Mouse (Mus musculus) neural tube, embryonic 14.5 days (tissue): ENCODE measurements around the gene Cd28. TPM values are rescaled to one million over a fixed set of nuclear protein-coding genes. Genes with fewer than 3 reads are reported as not detected.

Source experiments
- ATAC-seq: fragments of 200-750 bp; cut with Nextera tagmentation; 2 replicates; pipeline ENCODE4 v1.8.0; 2017; ENCODE audit warnings: low read depth, mild to moderate bottlenecking, moderate TSS enrichment, moderate library complexity
- H3K27ac ChIP-seq: fragments of 300-500 bp; sonication (generic); 2 replicates; pipeline ENCODE4 v1.5.1; 2014; ENCODE audit warnings: low read depth, mild to moderate bottlenecking, control low read depth, low read length, moderate library complexity, mixed read lengths
- H3K27me3 ChIP-seq: fragments of 300-500 bp; sonication (generic); 2 replicates; pipeline ENCODE4 v1.6.1; 2014; ENCODE audit warnings: low read length; ENCODE audit not compliant: control insufficient read depth, insufficient read depth
- H3K36me3 ChIP-seq: fragments of 300-500 bp; sonication (generic); 2 replicates; pipeline ENCODE4 v1.6.1; 2014; ENCODE audit warnings: low read length, mixed read lengths; ENCODE audit not compliant: control insufficient read depth, insufficient read depth
- H3K4me1 ChIP-seq: fragments of 300-500 bp; sonication (generic); 2 replicates; pipeline ENCODE4 v1.6.1; 2014; ENCODE audit warnings: low read length; ENCODE audit not compliant: control insufficient read depth, insufficient read depth
- H3K4me2 ChIP-seq: fragments of 300-500 bp; sonication (generic); 2 replicates; pipeline ENCODE4 v1.6.1; 2014; ENCODE audit warnings: mild to moderate bottlenecking, low read depth, low read length, control low read depth
- H3K4me3 ChIP-seq: fragments of 300-500 bp; sonication (generic); 2 replicates; pipeline ENCODE4 v1.5.1; 2014; ENCODE audit warnings: low read depth, low read length, control low read depth, mixed read lengths
- H3K9ac ChIP-seq: fragments of 300-500 bp; sonication (generic); replicated peaks from 2 replicates; pipeline ENCODE4 v1.6.1; 2014; ENCODE audit warnings: low read depth, mild to moderate bottlenecking, control low read depth, low read length, mixed read lengths
- H3K9me3 ChIP-seq: fragments of 300-500 bp; sonication (generic); 2 replicates; pipeline ENCODE4 v1.6.1; 2016; ENCODE audit warnings: low read length; ENCODE audit not compliant: control insufficient read depth
- WGBS: fragments of 180-500 bp; shearing (Covaris S2); extraction: QIAGEN DNeasy Blood & Tissue Kit; methylation state at CpG from one replicate; pipeline ENCODE4 v1.1.7; 2014; 5-methylcytosine and 5-hydroxymethylcytosine counted together
- polyA plus RNA-seq: library from polyadenylated mRNA; unstranded; fragments of >200 nt; fragmentation: Nextera tagmentation; extraction: Ambion mirVana; gene quantifications from 2 replicates; pipeline ENCODE4 v1.2.1, GENCODE M21; 2014

Cd28 gene
- polyA plus RNA-seq, 1 experiment from 2014 or later: 0.04 TPM

DNA sequence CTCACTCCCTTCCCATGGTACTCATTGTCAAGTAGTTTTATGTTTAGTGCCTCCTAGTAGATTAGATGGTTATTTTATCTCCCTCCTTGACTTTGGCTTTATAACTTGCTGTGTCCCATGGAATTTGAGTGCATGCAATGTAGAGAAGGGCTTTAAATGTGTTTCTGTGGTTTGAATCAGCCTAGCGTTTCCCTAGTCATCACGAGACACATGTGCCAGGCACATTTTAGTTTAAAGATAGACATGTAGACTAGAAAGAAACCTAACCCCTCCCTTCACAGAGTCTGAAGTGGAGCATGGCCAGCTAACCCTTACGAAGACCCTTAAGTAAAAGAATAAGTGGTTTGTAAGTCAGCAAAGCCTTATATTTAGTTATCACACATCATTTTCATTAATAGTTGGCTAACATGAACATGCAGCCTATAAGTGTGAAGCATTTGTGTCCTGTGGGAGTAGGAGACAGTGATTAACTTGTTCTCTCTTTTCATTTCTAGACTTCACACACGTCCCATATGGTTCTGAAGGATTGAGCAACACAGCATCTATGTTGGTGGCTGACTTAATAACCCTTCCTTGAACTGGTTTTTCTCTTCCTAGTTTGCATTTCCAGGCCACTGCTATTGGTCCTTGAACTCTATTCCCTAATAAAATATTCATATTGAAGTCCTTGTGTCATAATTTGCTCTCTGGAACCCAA lies 86.7 kb downstream of the Cd28 start:
- Histone ChIP-seq H3K4me3 (no peak overlapping the region), H3K27ac (no peak overlapping the region), H3K9me3 (no peaks in the 10 kb centered on the region), H3K27me3 (no peaks in the 10 kb centered on the region), H3K4me1 (no peaks in the 10 kb centered on the region), H3K9ac (no peak overlapping the region), H3K4me2 (no peak overlapping the region), H3K36me3 (no peaks in the 10 kb centered on the region)
- WGBS: 91% methylated on average over 4 of the region's 4 CpGs
- ATAC-seq: no peak

DNA sequence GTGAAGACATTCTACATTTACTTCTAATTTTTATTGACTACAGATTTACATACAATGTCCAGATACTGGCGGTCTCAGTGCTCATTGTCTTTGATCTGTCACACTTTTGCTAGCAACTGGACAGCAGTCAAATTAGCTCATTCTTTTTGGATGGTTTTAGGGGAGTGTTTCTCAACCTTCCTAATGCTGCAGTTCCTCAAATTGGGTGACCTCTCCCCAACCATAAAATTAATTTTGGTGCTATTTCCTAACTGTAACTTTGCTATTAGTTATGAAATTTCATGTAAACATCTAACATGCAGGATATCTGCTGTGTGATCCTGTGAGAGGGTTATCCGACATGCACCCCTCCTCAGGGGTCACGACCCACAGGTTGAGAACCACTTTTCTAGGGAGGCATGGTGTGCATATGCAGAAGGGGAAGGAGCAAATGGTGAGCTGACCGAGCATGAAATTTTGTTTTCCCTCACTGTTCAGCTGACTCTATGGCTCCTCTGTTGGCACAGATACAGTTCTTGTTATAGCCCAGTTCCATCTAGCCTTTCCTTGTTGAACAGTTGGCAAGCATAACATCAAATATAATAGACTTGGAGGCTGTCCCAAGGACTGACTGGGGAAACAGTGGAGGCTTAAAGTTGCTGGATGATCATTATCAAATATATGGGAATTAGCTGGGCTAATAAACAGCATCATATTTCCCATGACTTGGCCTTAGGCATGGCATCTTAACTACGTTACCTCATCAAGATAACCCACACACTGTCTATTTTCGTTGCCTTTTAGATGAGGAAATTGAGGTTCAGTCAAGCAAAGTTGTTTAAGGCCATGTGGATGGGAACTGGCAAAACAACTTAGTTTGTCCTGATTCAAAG lies 87.5 kb downstream of the Cd28 start:
- no peak for ATAC-seq
- Histone ChIP-seq H3K27ac (no peak overlapping the region), H3K27me3 (no peaks in the 10 kb centered on the region), H3K4me1 (no peaks in the 10 kb centered on the region), H3K4me3 (no peak overlapping the region), H3K9ac (no peak overlapping the region), H3K9me3 (no peaks in the 10 kb centered on the region), H3K36me3 (no peaks in the 10 kb centered on the region), H3K4me2 (no peak overlapping the region)
- 88% methylated on average over 6 of the region's 6 CpGs for whole genome bisulfite sequencing

DNA sequence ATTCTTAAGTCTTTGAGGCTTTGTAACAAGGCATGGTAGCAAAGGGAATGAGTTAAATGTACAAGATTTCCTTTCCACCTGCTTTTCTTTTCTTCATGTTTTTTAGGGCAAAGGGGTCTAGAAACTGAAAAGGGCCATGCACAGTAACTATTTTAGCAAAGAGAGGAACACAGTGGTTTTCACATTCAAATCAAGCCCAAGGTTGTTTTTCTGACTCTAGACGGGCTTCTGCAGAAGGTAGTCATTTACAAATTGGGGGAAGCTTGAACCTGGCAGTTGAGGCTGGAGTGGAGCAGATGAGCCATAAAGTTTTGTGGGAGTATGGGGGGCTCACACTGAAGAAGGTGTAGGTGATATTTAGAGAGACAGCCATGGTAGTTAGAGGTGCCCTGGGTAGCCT lies 88.6 kb downstream of the Cd28 start:
- no peaks in the 10 kb centered on the region for H3K9me3 ChIP-seq
- no peak overlapping the region for H3K4me2 ChIP-seq
- 69% methylated on average over 1 of the region's 1 CpGs for WGBS
- no peak for ATAC-seq
- H3K9ac ChIP-seq: no peak overlapping the region
- H3K27me3 ChIP-seq: no peaks in the 10 kb centered on the region
- no peak overlapping the region for H3K27ac ChIP-seq
- no peak overlapping the region for H3K4me3 ChIP-seq
- no peaks in the 10 kb centered on the region for H3K36me3 ChIP-seq
- no peaks in the 10 kb centered on the region for H3K4me1 ChIP-seq

- H3K27ac ChIP-seq: no peak overlapping the region
- no peaks in the 10 kb centered on the region for H3K36me3 ChIP-seq
- no peak overlapping the region for H3K9ac ChIP-seq
- H3K27me3 ChIP-seq: no peaks in the 10 kb centered on the region
- H3K4me2 ChIP-seq: no peak overlapping the region
- no peak for ATAC-seq
- no peaks in the 10 kb centered on the region for H3K9me3 ChIP-seq
- WGBS: 97% methylated on average over 1 of the region's 1 CpGs
- no peaks in the 10 kb centered on the region for H3K4me1 ChIP-seq
- no peak overlapping the region for H3K4me3 ChIP-seq
These were observed 91.1 kb downstream of the Cd28 start for GRCm38 (mm10) chr1:60807748-60808147.

DNA sequence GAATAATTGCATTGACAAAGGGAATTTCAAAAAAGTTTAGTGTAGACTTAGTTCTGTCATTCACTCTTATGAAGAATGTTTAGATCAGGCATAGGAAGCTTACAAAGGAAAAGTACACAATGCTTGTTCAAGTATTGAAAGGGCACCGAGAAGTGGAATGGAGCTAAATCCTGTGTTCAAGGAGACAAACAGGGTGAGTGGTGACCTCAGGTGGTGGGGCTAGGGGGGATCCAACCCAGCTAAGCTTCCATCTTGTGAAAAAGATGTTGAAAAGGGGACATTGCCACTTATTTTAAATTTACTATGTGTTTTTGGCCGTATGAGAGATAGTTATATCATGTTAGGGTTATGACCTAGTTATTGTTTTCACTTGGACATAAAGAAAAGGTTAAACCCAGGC lies 91.9 kb downstream of the Cd28 start:
- no peaks in the 10 kb centered on the region for H3K36me3 ChIP-seq
- H3K27ac ChIP-seq: no peak overlapping the region
- no peaks in the 10 kb centered on the region for H3K4me1 ChIP-seq
- ATAC-seq: no peak
- H3K27me3 ChIP-seq: no peaks in the 10 kb centered on the region
- H3K4me3 ChIP-seq: no peak overlapping the region
- H3K9ac ChIP-seq: no peak overlapping the region
- H3K9me3 ChIP-seq: no peaks in the 10 kb centered on the region
- H3K4me2 ChIP-seq: no peak overlapping the region
- 86% methylated on average over 2 of the region's 2 CpGs for WGBS

GRCm38 (mm10) chr1:60809166-60809565 lies 92.6 kb downstream of the Cd28 start:
- Histone ChIP-seq H3K4me1 (no peaks in the 10 kb centered on the region), H3K27me3 (no peaks in the 10 kb centered on the region), H3K4me2 (no peak overlapping the region), H3K27ac (no peak overlapping the region), H3K4me3 (no peak overlapping the region), H3K36me3 (no peaks in the 10 kb centered on the region), H3K9ac (no peak overlapping the region), H3K9me3 (no peaks in the 10 kb centered on the region)
- WGBS: 79% methylated on average over 12 of the region's 12 CpGs
- ATAC-seq: no peak

DNA sequence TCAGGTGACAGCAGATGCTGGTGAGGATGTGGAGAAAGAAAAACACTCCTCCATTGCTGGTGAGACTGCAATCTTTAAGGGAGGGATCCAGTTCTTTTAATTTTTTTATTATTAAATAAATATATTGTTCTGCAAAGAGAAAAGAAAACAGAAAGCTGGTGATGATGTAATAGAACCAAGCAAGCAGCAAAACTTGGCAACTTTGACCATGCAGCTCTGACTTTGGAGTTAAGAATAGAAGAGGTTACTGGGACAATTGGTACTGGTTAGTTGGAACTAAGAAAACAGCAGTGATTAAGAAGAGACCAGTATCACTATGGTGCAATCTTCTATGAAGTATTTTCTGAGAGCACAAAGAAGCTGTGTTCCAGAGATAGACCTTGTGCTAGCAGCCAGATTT lies 94.2 kb downstream of the Cd28 start:
- Histone ChIP-seq H3K9ac (no peak overlapping the region), H3K9me3 (no peaks in the 10 kb centered on the region), H3K27me3 (no peaks in the 10 kb centered on the region), H3K4me2 (no peak overlapping the region), H3K4me3 (no peak overlapping the region), H3K4me1 (no peaks in the 10 kb centered on the region), H3K27ac (no peak overlapping the region), H3K36me3 (no peaks in the 10 kb centered on the region)
- no peak for ATAC-seq

GRCm38 (mm10) chr1:60811998-60812397 lies 95.4 kb downstream of the Cd28 start:
- Histone ChIP-seq H3K9me3 (no peaks in the 10 kb centered on the region), H3K4me3 (no peak overlapping the region), H3K9ac (no peak overlapping the region), H3K36me3 (no peaks in the 10 kb centered on the region), H3K27me3 (no peaks in the 10 kb centered on the region), H3K27ac (no peak overlapping the region), H3K4me1 (no peaks in the 10 kb centered on the region), H3K4me2 (no peak overlapping the region)
- no peak for ATAC-seq
- WGBS: 100% methylated on average over 1 of the region's 1 CpGs

GRCm38 (mm10) chr1:60813411-60813810 lies 96.8 kb downstream of the Cd28 start:
- H3K9me3 ChIP-seq: no peaks in the 10 kb centered on the region
- H3K4me3 ChIP-seq: no peak overlapping the region
- no peak overlapping the region for H3K4me2 ChIP-seq
- no peak overlapping the region for H3K9ac ChIP-seq
- H3K36me3 ChIP-seq: no peaks in the 10 kb centered on the region
- no peaks in the 10 kb centered on the region for H3K27me3 ChIP-seq
- no peaks in the 10 kb centered on the region for H3K4me1 ChIP-seq
- ATAC-seq: no peak
- WGBS: 86% methylated on average over 2 of the region's 2 CpGs
- H3K27ac ChIP-seq: no peak overlapping the region
